Mouse (Mus musculus) adipose tissue, adult 10 weeks (tissue): ENCODE results near the gene Pheta1. TPM values are rescaled to one million over a fixed set of nuclear protein-coding genes. Genes with fewer than 3 reads are reported as not detected.

Experiments used
- polyA plus RNA-seq: library from polyadenylated mRNA; stranded (reverse); fragments of 350-450 nt; fragmentation: Illumina TruSeq; extraction: RNeasy Lipid Tissue Mini Kit (QIAGEN cat#74804); gene quantifications from one replicate; pipeline ENCODE4 v1.2.3, GENCODE M21; 2014; ENCODE audit warnings: low read depth, low replicate concordance

Pheta1 gene
- polyA plus RNA-seq: 9.7 TPM

GRCm38 (mm10) chr5:121848743-121849142 lies at the start of gene Pheta1:
Gene Pheta1, plus strand, starts transcription at chr5:121848984.

DNA sequence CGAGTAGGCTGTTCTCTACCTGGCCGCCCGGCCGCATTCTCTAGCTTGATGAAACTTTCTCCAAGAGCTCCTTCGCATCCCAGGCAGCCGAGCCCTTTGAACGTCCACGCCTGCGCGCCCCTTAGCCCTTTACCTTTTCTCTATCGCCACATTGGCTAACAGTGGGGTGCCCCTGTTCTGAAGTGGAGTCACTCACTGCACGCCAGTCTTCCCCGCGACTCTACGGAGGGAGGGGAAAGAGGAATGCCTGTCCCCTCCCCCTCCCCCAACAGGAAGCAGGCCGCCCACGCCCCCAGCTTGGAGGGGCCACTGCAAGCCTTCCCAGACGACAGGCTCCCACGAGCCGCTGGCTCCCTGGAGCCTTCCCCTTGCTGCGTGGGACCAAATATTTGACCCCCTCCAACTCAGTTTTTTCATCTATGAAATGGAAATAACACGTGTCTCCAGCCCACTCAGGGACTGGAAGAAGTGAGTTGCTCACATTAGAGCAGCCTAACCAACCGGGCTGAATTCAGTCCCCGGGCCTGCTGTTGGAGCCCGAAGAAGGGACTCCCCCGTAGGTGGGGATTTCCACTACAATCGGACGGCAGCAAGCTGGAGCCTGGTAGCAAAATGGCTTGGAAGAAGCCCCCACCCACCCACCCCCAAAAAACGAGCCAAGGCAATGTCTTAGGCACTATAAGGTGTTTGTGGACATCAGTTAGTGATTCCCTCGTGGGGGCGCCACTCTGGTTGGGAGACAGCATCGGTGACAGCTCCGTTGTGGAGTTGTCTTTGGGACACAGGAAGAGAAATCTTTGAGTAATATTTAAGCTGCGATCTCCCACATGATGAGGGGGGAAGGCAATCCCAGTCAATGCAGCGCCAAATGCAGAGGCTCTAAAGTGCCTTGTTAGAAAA lies 11.1 kb upstream of the Pheta1 start, which contains the start of gene Sh2b3:
TSS of gene Sh2b3 (minus strand) at position 206 of the 900 bp plus-strand sequence.

Other genes with a start within 250 kb of the Pheta1 start
- 19.0 TPM for gene Acad12, start 230.0 kb upstream of the Pheta1 start, polyA plus RNA-seq
- gene Acad10, start 188.5 kb upstream of the Pheta1 start, polyA plus RNA-seq: 12.7 TPM
- 37.9 TPM for gene Brap, start 188.4 kb upstream of the Pheta1 start, polyA plus RNA-seq
- 76.9 TPM for gene Atxn2, start 137.6 kb upstream of the Pheta1 start, polyA plus RNA-seq
- gene Sh2b3, start 11.3 kb upstream of the Pheta1 start, polyA plus RNA-seq: 19.7 TPM
- 2.0 TPM for gene Cux2, start 201.1 kb downstream of the Pheta1 start, polyA plus RNA-seq